15 mouse cellular contexts compared by ENCODE assay signal in genomic region chr9:32139641-32140040, GRCm38 (mm10). TPM values are rescaled to one million over a fixed set of nuclear protein-coding genes. Genes with fewer than 3 reads are reported as not detected.
A peak's percentile ranks its signal among the peaks of the same experiment; 100 is the strongest.
DNase-seq lines count a peak whose midpoint lies in the region; ATAC-seq and TF ChIP-seq lines count a peak whose summit lies in the region.
"Had no signal": no experiment of that assay in that cellular context is flagged by ENCODE, and none has a peak within 500 bp of the region (broad histone marks: within the 10 kb centered on the region; RNA-seq: fewer than 3 reads in every experiment).

No protein-coding gene starts in this region.

- no peaks in the 10 kb centered on the region for H3K27me3 ChIP-seq in forebrain, embryonic 14.5 days (replicated peaks; ENCODE audit: control insufficient read depth, insufficient read depth, low read length)
- no peaks in the 10 kb centered on the region for H3K27me3 ChIP-seq in forebrain, postnatal 0 days (ENCODE audit: insufficient read depth, low read length)
- H3K27me3 ChIP-seq: embryonic facial prominence, embryonic 12.5 days; forebrain, embryonic 13.5 days had no signal

- H3K4me2 ChIP-seq in forebrain, embryonic 14.5 days (ENCODE audit: low read length), result no peak overlapping the region
- H3K4me2 ChIP-seq in forebrain, postnatal 0 days (ENCODE audit: low read depth), result no peak overlapping the region
- H3K4me2 ChIP-seq: embryonic facial prominence, embryonic 12.5 days; forebrain, embryonic 13.5 days had no signal

- H3K27ac ChIP-seq in forebrain, embryonic 14.5 days (ENCODE audit: low read depth, low read length), result no peak overlapping the region
- H3K27ac ChIP-seq in forebrain, postnatal 0 days (ENCODE audit: low read depth, low read length), result no peak overlapping the region
- H3K27ac ChIP-seq: embryonic facial prominence, embryonic 10.5 days; embryonic facial prominence, embryonic 12.5 days; forebrain, embryonic 13.5 days had no signal

- WGBS in forebrain, embryonic 14.5 days, result 71% methylated on average over 5 of the region's 5 CpGs
- 65% methylated on average over 5 of the region's 5 CpGs for WGBS in forebrain, postnatal 0 days
- 52% methylated on average over 5 of the region's 5 CpGs for WGBS in lung, adult 2 months

- no peaks in the 10 kb centered on the region for H3K4me1 ChIP-seq in forebrain, embryonic 14.5 days (ENCODE audit: control insufficient read depth, insufficient read depth, low read length)
- no peaks in the 10 kb centered on the region for H3K4me1 ChIP-seq in forebrain, postnatal 0 days (ENCODE audit: insufficient read depth)
- H3K4me1 ChIP-seq in lung, adult 2 months (ENCODE audit: control insufficient read depth, insufficient read depth, low read length), result no peaks in the 10 kb centered on the region
- H3K4me1 ChIP-seq: embryonic facial prominence, embryonic 12.5 days; forebrain, embryonic 13.5 days had no signal

- H3K9me3 ChIP-seq in forebrain, embryonic 14.5 days (replicated peaks; ENCODE audit: control insufficient read depth, low read length), result no peaks in the 10 kb centered on the region
- no peaks in the 10 kb centered on the region for H3K9me3 ChIP-seq in forebrain, postnatal 0 days (ENCODE audit: low read length)
- H3K9me3 ChIP-seq: embryonic facial prominence, embryonic 10.5 days; embryonic facial prominence, embryonic 12.5 days; forebrain, embryonic 13.5 days had no signal

- no peak for TF ChIP-seq POLR2A in lung, adult 2 months (IDR thresholded peaks at IDR 0.05; ENCODE audit: borderline replicate concordance, extremely low read depth, low read depth, low read length)

- no peak overlapping the region for H3K9ac ChIP-seq in forebrain, embryonic 14.5 days (ENCODE audit: low read length)
- H3K9ac ChIP-seq in forebrain, postnatal 0 days, result no peak overlapping the region
- H3K9ac ChIP-seq: embryonic facial prominence, embryonic 12.5 days; forebrain, embryonic 13.5 days had no signal

- no peak for ATAC-seq in forebrain, embryonic 14.5 days
- ATAC-seq in forebrain, postnatal 0 days, result no peak
- ATAC-seq: forebrain, embryonic 13.5 days; forebrain, embryonic 16.5 days had no signal

- H3K4me3 ChIP-seq in forebrain, embryonic 14.5 days (ENCODE audit: low read depth, low read length), result no peak overlapping the region
- no peak overlapping the region for H3K4me3 ChIP-seq in forebrain, postnatal 0 days (ENCODE audit: low read depth, low read length)
- H3K4me3 ChIP-seq in lung, adult 2 months (replicated peaks; ENCODE audit: extremely low read depth, low read depth, low read length), result no peak overlapping the region
- H3K4me3 ChIP-seq: embryonic facial prominence, embryonic 10.5 days; embryonic facial prominence, embryonic 12.5 days; forebrain, embryonic 13.5 days had no signal

- TF ChIP-seq CTCF in forebrain, postnatal 0 days (IDR thresholded peaks at IDR 0.05; ENCODE audit: low read depth), result no peak
- no peak for TF ChIP-seq CTCF in lung, adult 2 months (IDR thresholded peaks at IDR 0.05; ENCODE audit: insufficient read depth, low read length)

- no peaks in the 10 kb centered on the region for H3K36me3 ChIP-seq in forebrain, embryonic 14.5 days (ENCODE audit: control insufficient read depth, insufficient read depth, low read length)
- no peaks in the 10 kb centered on the region for H3K36me3 ChIP-seq in forebrain, postnatal 0 days (ENCODE audit: insufficient read depth)
- H3K36me3 ChIP-seq: embryonic facial prominence, embryonic 10.5 days; embryonic facial prominence, embryonic 12.5 days had no signal

- DNase-seq in forebrain, embryonic 14.5 days (ENCODE audit: low spot score), result peak; percentile 12
- DNase-seq in forebrain, postnatal 0 days, result no peak
- DNase-seq in lung, postnatal 36 days, result peak; percentile 36
- DNase-seq in lung, adult 2 months, result no peak
- DNase-seq in kidney, adult 11 months, result no peak
- DNase-seq: adrenal gland, adult 2 months; adrenal gland, postnatal 10 days; adrenal gland, postnatal 25 days; cerebellum, adult 11-12 months; cerebellum, adult 8-10 months; cerebellum, adult 9-11 months had no signal

RNA-seq across cellular contexts. Expression of gene Arhgap32, which starts 23.7 kb away (rescaled TPM):
- polyA plus RNA-seq in forebrain, embryonic 14.5 days (2014; fragmentation: Nextera tagmentation; extraction: Ambion mirVana), result 10.0 and 10.1 TPM in 2 replicates
- total RNA-seq in forebrain, postnatal 0 days (2014; rRNA removed), result 40.9 and 47.6 TPM in 2 replicates
- 8.6 and 12.9 TPM in 2 replicates for polyA plus RNA-seq in forebrain, postnatal 0 days (2015; fragmentation: Nextera tagmentation; extraction: Ambion mirVana)
- 4.3 and 9.2 TPM in 2 replicates for polyA plus RNA-seq in lung, adult 2 months (2012; rRNA removed)

Comparison
In these comparisons a context has a peak if more than half of its experiments do, and no peak if none do; other contexts are left out.
1. DNase-seq: peak in forebrain, embryonic 14.5 days (single experiment) and lung, postnatal 36 days (single experiment); none in forebrain, postnatal 0 days (single experiment), lung, adult 2 months (single experiment) and kidney, adult 11 months (single experiment).